Mouse (Mus musculus): ENCODE measurements around the gene Shcbp1.

DNA sequence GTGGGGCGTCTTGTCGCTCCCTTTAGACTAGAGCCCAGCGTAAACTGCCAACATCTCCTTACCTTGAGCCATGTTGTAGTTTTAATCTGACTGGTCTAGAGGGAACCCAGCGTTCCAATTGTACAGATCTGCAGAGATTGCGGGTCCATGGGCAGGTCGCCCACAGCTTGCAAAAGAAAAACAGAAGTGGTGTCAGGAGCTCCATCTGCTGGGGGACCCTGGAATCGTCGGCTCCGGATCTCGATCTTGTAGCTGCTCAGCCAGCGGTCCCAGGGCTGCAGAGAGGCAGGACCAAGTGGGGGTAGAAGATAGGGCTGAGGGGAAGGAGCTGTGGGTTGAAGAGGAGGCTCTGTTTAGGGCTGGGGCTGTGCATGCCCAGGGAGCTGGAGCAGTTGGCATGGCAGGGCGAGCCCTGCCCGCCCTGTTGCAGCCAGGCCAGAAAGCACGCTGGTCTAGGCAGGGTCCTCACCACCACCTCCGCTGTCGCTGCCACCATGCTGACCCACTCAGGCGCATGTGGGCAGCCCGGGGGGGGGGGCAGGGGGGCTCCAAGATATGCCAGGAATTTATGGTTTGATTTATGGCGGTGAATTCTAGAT, 21.3 kb upstream of the Shcbp1 start:
- TF ChIP-seq POLR2A (IDR thresholded peaks at IDR 0.05; ENCODE audit: insufficient read depth, low read depth, low read length), result no peak
- TF ChIP-seq CTCF (IDR thresholded peaks at IDR 0.05; ENCODE audit: insufficient read depth, low read depth, low read length), result peak; percentile 30; the same call in 1 of the 2 replicates

All from olfactory bulb, adult 2 months (tissue).